ENCODE assay signal across 13 mouse cellular contexts in genomic region chr19:61048646-61049045, GRCm38 (mm10).
A peak's percentile ranks its signal among the peaks of the same experiment; 100 is the strongest.
DNase-seq lines count a peak whose midpoint lies in the region; ATAC-seq lines count a peak whose summit lies in the region.
"Had no signal": no experiment of that assay in that cellular context is flagged by ENCODE, and none has a peak within 500 bp of the region (broad histone marks: within the 10 kb centered on the region; RNA-seq: fewer than 3 reads in every experiment).

No protein-coding gene starts in this region.

- peak; percentile 39 for DNase-seq in cerebellum, adult 11-12 months
- no peak for DNase-seq in limb, embryonic 10.5 days (ENCODE audit: low spot score)
- peak; percentile 74 for DNase-seq in fat pad, adult 2 months (ENCODE audit: extremely low read depth, low read depth, low spot score)
- no peak for DNase-seq in gastrocnemius, postnatal 4 days (ENCODE audit: low spot score in 2 of 2)
- DNase-seq: kidney, adult 9 months; thymus, postnatal 25 days had no signal

- 73% methylated on average over 2 of the region's 2 CpGs for WGBS in limb, embryonic 13.5 days
- 91% methylated on average over 2 of the region's 2 CpGs for WGBS in limb, embryonic 10.5 days

- no peaks in the 10 kb centered on the region for H3K27me3 ChIP-seq in limb, embryonic 13.5 days
- no peaks in the 10 kb centered on the region for H3K27me3 ChIP-seq in limb, embryonic 10.5 days (ENCODE audit: low read depth, poor library complexity, severe bottlenecking)
- H3K27me3 ChIP-seq: limb, embryonic 12.5 days had no signal

- no peaks in the 10 kb centered on the region for H3K36me3 ChIP-seq in limb, embryonic 13.5 days
- H3K36me3 ChIP-seq in limb, embryonic 10.5 days, result no peaks in the 10 kb centered on the region
- H3K36me3 ChIP-seq: hindbrain, embryonic 10.5 days; limb, embryonic 12.5 days had no signal

- no peak for ATAC-seq in cerebellum, adult (ENCODE audit: insufficient number of reproducible peaks, low FRiP score, low TSS enrichment)
- ATAC-seq in limb, embryonic 13.5 days (ENCODE audit: low FRiP score, low read depth), result no peak
- ATAC-seq in activated CD4-positive, CD25-positive, alpha-beta regulatory T cell, adult 4 months, result no peak
- ATAC-seq: midbrain, embryonic 16.5 days had no signal

- peak overlapping the region; percentile 75; the same call in 1 of the 2 replicates for H3K27ac ChIP-seq in limb, embryonic 13.5 days
- no peak overlapping the region for H3K27ac ChIP-seq in limb, embryonic 10.5 days
- H3K27ac ChIP-seq in brown adipose tissue, adult 24 weeks (replicated peaks; ENCODE audit: low read depth, low read length), result peak overlapping the region; percentile 74; the same call in 1 of the 2 replicates
- H3K27ac ChIP-seq: hindbrain, embryonic 10.5 days had no signal

- no peaks in the 10 kb centered on the region for H3K9me3 ChIP-seq in limb, embryonic 13.5 days
- no peaks in the 10 kb centered on the region for H3K9me3 ChIP-seq in limb, embryonic 10.5 days (replicated peaks)
- H3K9me3 ChIP-seq: hindbrain, embryonic 10.5 days; limb, embryonic 12.5 days had no signal

- no peak overlapping the region for H3K9ac ChIP-seq in limb, embryonic 13.5 days
- H3K9ac ChIP-seq: limb, embryonic 12.5 days had no signal

- H3K4me1 ChIP-seq in limb, embryonic 13.5 days, result peaks cover 12% of the 10 kb centered on the region
- no peaks in the 10 kb centered on the region for H3K4me1 ChIP-seq in limb, embryonic 10.5 days
- H3K4me1 ChIP-seq in brown adipose tissue, adult 24 weeks (ENCODE audit: control insufficient read depth, insufficient read depth, insufficient read length, low read length), result peaks cover 20% of the 10 kb centered on the region
- H3K4me1 ChIP-seq: hindbrain, embryonic 10.5 days; limb, embryonic 12.5 days had no signal

- no peak overlapping the region for H3K4me3 ChIP-seq in limb, embryonic 13.5 days
- no peak overlapping the region for H3K4me3 ChIP-seq in limb, embryonic 10.5 days
- no peak overlapping the region for H3K4me3 ChIP-seq in brown adipose tissue, adult 24 weeks (ENCODE audit: insufficient read depth, low read depth, low read length)
- H3K4me3 ChIP-seq: hindbrain, embryonic 10.5 days; limb, embryonic 12.5 days had no signal

- H3K4me2 ChIP-seq in limb, embryonic 13.5 days (replicated peaks), result no peak overlapping the region
- H3K4me2 ChIP-seq: limb, embryonic 12.5 days had no signal

Comparison
In these comparisons a context has a peak if more than half of its experiments do, and no peak if none do; other contexts are left out.
1. DNase-seq: peak in cerebellum, adult 11-12 months (single experiment) and fat pad, adult 2 months (single experiment); none in limb, embryonic 10.5 days (single experiment) and gastrocnemius, postnatal 4 days (0 of 2).